Mouse (Mus musculus) olfactory bulb, adult 2 months (tissue): ENCODE measurements around the gene Rgsl1.

Experiments
- CTCF ChIP-seq: fragments of 200-500 bp; IDR thresholded peaks from 2 replicates; pipeline ENCODE4 v1.5.1; 2012; ENCODE audit warnings: low read depth, mild to moderate bottlenecking, low read length, moderate library complexity; ENCODE audit not compliant: insufficient read depth
- POLR2A ChIP-seq: fragments of 200-500 bp; IDR thresholded peaks from 2 replicates; pipeline ENCODE4 v1.6.1; 2012; ENCODE audit warnings: mild to moderate bottlenecking, low read depth, low read length, moderate library complexity; ENCODE audit not compliant: insufficient read depth

DNA sequence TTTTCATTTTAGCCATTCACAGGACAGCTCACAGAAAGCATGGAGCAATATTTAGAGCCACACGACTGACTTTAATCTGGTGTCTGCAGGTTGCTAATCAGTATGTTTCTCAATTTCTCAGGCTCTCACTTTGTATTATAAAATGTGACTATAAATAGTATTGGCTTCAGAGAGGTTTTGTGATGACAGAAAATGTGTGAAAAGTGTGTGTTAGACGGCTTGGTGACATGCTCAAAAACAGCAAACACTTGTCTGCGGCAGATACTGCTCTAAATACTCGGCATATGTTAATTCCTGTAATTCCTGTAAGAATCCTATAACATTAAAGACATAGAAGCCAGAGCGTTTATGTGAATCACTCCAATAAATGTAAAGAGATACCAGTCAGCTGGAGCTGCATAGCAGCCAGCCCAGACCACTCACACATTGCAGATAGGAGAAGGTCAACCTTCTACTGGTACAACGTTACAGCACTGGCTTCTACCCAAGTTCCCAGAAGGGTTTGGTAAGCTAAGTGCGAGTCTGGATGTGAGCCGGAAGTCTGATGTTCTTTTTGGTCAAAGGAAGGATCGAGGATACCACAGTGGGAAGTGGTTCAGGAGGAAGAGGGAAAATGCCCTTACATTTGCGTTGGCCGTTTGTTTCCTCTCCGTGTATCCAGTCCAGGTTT, 95.9 kb downstream of the Rgsl1 start:
- TF ChIP-seq POLR2A (no peak), CTCF (no peak)
